ENCODE assay signal across 8 mouse cellular contexts in genomic region chr7:67759629-67759995, GRCm38 (mm10). TPM values are rescaled to one million over a fixed set of nuclear protein-coding genes. Genes with fewer than 3 reads are reported as not detected.
DNase-seq lines count a peak whose midpoint lies in the region; ATAC-seq and TF ChIP-seq lines count a peak whose summit lies in the region.

Gene Synm, minus strand, starts transcription at chr7:67759742.

- TF ChIP-seq POLR2A in myocyte (IDR thresholded peaks at IDR 0.05; ENCODE audit: insufficient read length, low read depth) = peak; percentile 23

- peaks cover 11% of the 10 kb centered on the region for H3K4me1 ChIP-seq in erythroblast, embryonic 14.5 days (ENCODE audit: control insufficient read depth)
- H3K4me1 ChIP-seq in embryonic facial prominence, embryonic 13.5 days = peaks cover 18% of the 10 kb centered on the region
- peaks cover 16% of the 10 kb centered on the region for H3K4me1 ChIP-seq in kidney, embryonic 15.5 days
- peaks cover 21% of the 10 kb centered on the region for H3K4me1 ChIP-seq in limb, embryonic 15.5 days

- under 1% methylated on average over 37 of the region's 37 CpGs for WGBS in embryonic facial prominence, embryonic 13.5 days
- WGBS in kidney, embryonic 15.5 days = under 1% methylated on average over 36 of the region's 37 CpGs
- 0% methylated on average over 37 of the region's 37 CpGs for WGBS in limb, embryonic 15.5 days

- peaks cover 30% of the 10 kb centered on the region for H3K27me3 ChIP-seq in erythroblast, embryonic 14.5 days (ENCODE audit: control insufficient read depth)
- peaks cover 56% of the 10 kb centered on the region for H3K27me3 ChIP-seq in embryonic facial prominence, embryonic 13.5 days
- peaks cover 45% of the 10 kb centered on the region for H3K27me3 ChIP-seq in kidney, embryonic 15.5 days
- peaks cover 28% of the 10 kb centered on the region for H3K27me3 ChIP-seq in limb, embryonic 15.5 days
- H3K27me3 ChIP-seq in myocyte (ENCODE audit: control insufficient read depth, insufficient read depth, insufficient read length) = peaks cover 25% of the 10 kb centered on the region

- no peak for ATAC-seq in erythroblast, adult 5-6 weeks (replicated peaks; ENCODE audit: low FRiP score, poor library complexity, severe bottlenecking)
- ATAC-seq in embryonic facial prominence, embryonic 13.5 days (ENCODE audit: insufficient number of reproducible peaks, insufficient read depth, low FRiP score, low TSS enrichment, low read depth) = peak; percentile 79
- ATAC-seq in kidney, embryonic 15.5 days (replicated peaks; ENCODE audit: low FRiP score) = peak; percentile 94
- ATAC-seq in limb, embryonic 15.5 days (ENCODE audit: insufficient number of reproducible peaks, low FRiP score, low TSS enrichment, low read depth) = peak; percentile 78

- no peaks in the 10 kb centered on the region for H3K36me3 ChIP-seq in erythroblast, embryonic 14.5 days (ENCODE audit: control insufficient read depth)
- H3K36me3 ChIP-seq in embryonic facial prominence, embryonic 13.5 days = no peaks in the 10 kb centered on the region
- H3K36me3 ChIP-seq in kidney, embryonic 15.5 days = no peaks in the 10 kb centered on the region
- no peaks in the 10 kb centered on the region for H3K36me3 ChIP-seq in limb, embryonic 15.5 days
- no peaks in the 10 kb centered on the region for H3K36me3 ChIP-seq in myocyte (ENCODE audit: control insufficient read depth, insufficient read depth)

- H3K9me3 ChIP-seq in erythroblast, embryonic 14.5 days (ENCODE audit: control insufficient read depth, low read length) = no peaks in the 10 kb centered on the region
- no peaks in the 10 kb centered on the region for H3K9me3 ChIP-seq in embryonic facial prominence, embryonic 13.5 days
- H3K9me3 ChIP-seq in kidney, embryonic 15.5 days (replicated peaks) = no peaks in the 10 kb centered on the region
- no peaks in the 10 kb centered on the region for H3K9me3 ChIP-seq in limb, embryonic 15.5 days

- peak; percentile 92 to 93 for DNase-seq in heart, adult 9 months (ENCODE audit: low spot score in 2 of 2)
- DNase-seq in spleen, postnatal 4 days (ENCODE audit: low spot score in 2 of 2) = peak; percentile 72 to 90

- peak within 1 kb of the TSS; percentile 48 for H3ac ChIP-seq in myocyte (ENCODE audit: control insufficient read depth, insufficient read length)

- no peaks in the 10 kb centered on the region for H3K79me2 ChIP-seq in myocyte (ENCODE audit: control insufficient read depth, insufficient read depth)

- H3K4me2 ChIP-seq in embryonic facial prominence, embryonic 13.5 days = peak within 1 kb of the TSS; percentile 100
- peak within 1 kb of the TSS; percentile 97 for H3K4me2 ChIP-seq in kidney, embryonic 15.5 days
- peak within 1 kb of the TSS; percentile 97 for H3K4me2 ChIP-seq in limb, embryonic 15.5 days
- peak within 1 kb of the TSS; percentile 98 for H3K4me2 ChIP-seq in myocyte (ENCODE audit: low read depth)

- peak within 1 kb of the TSS; percentile 47 for H3K4me3 ChIP-seq in erythroblast, embryonic 14.5 days (replicated peaks)
- peak within 1 kb of the TSS; percentile 59 for H3K4me3 ChIP-seq in embryonic facial prominence, embryonic 13.5 days
- peak within 1 kb of the TSS; percentile 57 for H3K4me3 ChIP-seq in kidney, embryonic 15.5 days (replicated peaks)
- peak within 1 kb of the TSS; percentile 60 for H3K4me3 ChIP-seq in limb, embryonic 15.5 days
- no peak within 1 kb of the TSS for H3K4me3 ChIP-seq in myocyte

- peak within 1 kb of the TSS; percentile 62 for H3K9ac ChIP-seq in embryonic facial prominence, embryonic 13.5 days
- H3K9ac ChIP-seq in kidney, embryonic 15.5 days = peak within 1 kb of the TSS; percentile 49
- peak within 1 kb of the TSS; percentile 18; the same call in 1 of the 2 replicates for H3K9ac ChIP-seq in limb, embryonic 15.5 days

- no peak within 1 kb of the TSS for H3K27ac ChIP-seq in embryonic facial prominence, embryonic 13.5 days
- no peak within 1 kb of the TSS for H3K27ac ChIP-seq in kidney, embryonic 15.5 days
- peak within 1 kb of the TSS; percentile 47; the same call in 1 of the 2 replicates for H3K27ac ChIP-seq in limb, embryonic 15.5 days

TF ChIP-seq in myocyte, 11 proteins besides CTCF, POLR2A, EP300 and RAD21:
- TF ChIP-seq TCF12 (IDR thresholded peaks at IDR 0.05; ENCODE audit: insufficient read depth, poor library complexity, severe bottlenecking) (no peak), MAX (IDR thresholded peaks at IDR 0.05; ENCODE audit: low read depth) (no peak), SRF (IDR thresholded peaks at IDR 0.05; ENCODE audit: control insufficient read depth, insufficient read length, low read depth) (no peak), E2F4 (IDR thresholded peaks at IDR 0.05; ENCODE audit: insufficient read depth) (no peak), MYOD1 (IDR thresholded peaks at IDR 0.05; ENCODE audit: control insufficient read depth in 1 of 3, insufficient read length in 2 of 3, low read depth in 2 of 3) (peak in 1 of 3 experiments; percentile 10), MYOG (IDR thresholded peaks at IDR 0.05; ENCODE audit: control insufficient read depth in 1 of 3, insufficient read depth in 1 of 3, insufficient read length in 2 of 3, low read depth in 2 of 3) (peak in 1 of 3 experiments; percentile 17)
TF ChIP-seq in myocyte: peak in this region for 2.

RNA-seq across cellular contexts. Expression of gene Synm, which starts in this region (rescaled TPM):
- polyA plus RNA-seq in erythroblast, embryonic 14.5 days (2012) = 0.01 TPM in 1 of 2 replicates, not detected in the other
- not detected in 2 replicates for total RNA-seq in erythroblast, adult 5-6 weeks (2015; ENCODE audit: low replicate concordance)
- total RNA-seq in erythroblast, adult 5-6 weeks (2017; ENCODE audit: low replicate concordance) = not detected in 2 replicates
- 0.76 and 0.79 TPM in 2 replicates for polyA plus RNA-seq in embryonic facial prominence, embryonic 13.5 days (2015; fragmentation: Nextera tagmentation; extraction: Ambion mirVana)
- 0.99 and 1.4 TPM in 2 replicates for polyA plus RNA-seq in kidney, embryonic 15.5 days (2015; fragmentation: Nextera tagmentation; extraction: Ambion mirVana)
- polyA plus RNA-seq in limb, embryonic 15.5 days (2015; fragmentation: Nextera tagmentation; extraction: Ambion mirVana) = 1.8 TPM in 2 replicates
- 0.46 TPM for polyA plus RNA-seq in myocyte (2012; fragmentation: generic; extraction: Trizol)

Comparison
In these comparisons a context has a peak if more than half of its experiments do, and no peak if none do; other contexts are left out.
1. Peak in ATAC-seq, H3K4me3 ChIP-seq, H3K9ac ChIP-seq and H3K4me2 ChIP-seq in embryonic facial prominence, embryonic 13.5 days; RNA of the gene not detected or under 1 TPM.